Mouse (Mus musculus) heart, postnatal 0 days (tissue): ENCODE data around the gene Wsb1.

Source experiments
- CTCF ChIP-seq: IDR thresholded peaks from 2 replicates; pipeline ENCODE4 v1.5.1; 2016; ENCODE audit warnings: antibody characterized with exemption, control low read depth, low read depth
- EP300 ChIP-seq: IDR thresholded peaks from 2 replicates; pipeline ENCODE4 v1.6.1; 2016; ENCODE audit warnings: antibody characterized with exemption, low read depth

GRCm38 (mm10) chr11:79299719-79300431 is 45.4 kb upstream of the Wsb1 start:
- TF ChIP-seq CTCF (peak; percentile 53), EP300 (no peak)
